Mouse (Mus musculus) cortical plate, adult 2 months (tissue): ENCODE results near the gene Rnf121.

Source experiments
- CTCF ChIP-seq: fragments of 200-500 bp; IDR thresholded peaks from 2 replicates; pipeline ENCODE4 v1.5.1; 2011; ENCODE audit warnings: mild to moderate bottlenecking, control low read depth, low read length; ENCODE audit not compliant: insufficient read depth; ENCODE audit errors: extremely low read depth
- POLR2A ChIP-seq: fragments of 200-500 bp; IDR thresholded peaks from 2 replicates; pipeline ENCODE4 v1.6.1; 2011; ENCODE audit warnings: mild to moderate bottlenecking, low read length, control low read depth; ENCODE audit not compliant: insufficient read depth; ENCODE audit errors: extremely low read depth

DNA sequence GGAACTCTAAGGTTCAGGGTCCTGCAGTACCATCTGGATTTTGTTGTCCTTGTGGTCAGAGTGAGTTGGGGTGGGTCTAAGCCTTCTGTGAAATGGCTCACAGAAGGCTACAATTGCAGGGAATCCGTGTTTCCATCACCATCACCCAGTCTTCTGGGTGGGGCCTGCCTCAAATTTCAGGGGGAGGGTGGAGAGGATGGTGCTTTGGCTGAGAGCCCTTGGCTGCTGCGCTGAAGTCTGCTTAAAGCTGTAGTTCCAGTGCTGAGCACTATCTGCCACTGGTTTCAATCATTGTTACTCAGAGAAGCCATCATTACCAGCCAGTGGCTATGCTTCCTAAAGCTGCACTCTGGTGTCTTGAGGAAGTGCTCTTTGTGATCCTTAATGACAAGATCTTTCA is 90.8 kb downstream of the Rnf121 start:
- TF ChIP-seq CTCF (no peak), POLR2A (no peak)
